Mouse (Mus musculus) bone marrow macrophage, adult 2 months (primary cell): ENCODE measurements around the gene Adora3. TPM values are rescaled to one million over a fixed set of nuclear protein-coding genes. Genes with fewer than 3 reads are reported as not detected.

Experiments
- H3K27ac ChIP-seq: 2 replicates; pipeline ENCODE4 v1.5.1; 2012; ENCODE audit warnings: low read depth, low read length; ENCODE audit not compliant: insufficient read depth
- H3K4me1 ChIP-seq: 2 replicates; pipeline ENCODE4 v1.6.1; 2012; ENCODE audit warnings: low read length; ENCODE audit not compliant: control insufficient read depth, insufficient read depth
- H3K4me3 ChIP-seq: 2 replicates; pipeline ENCODE4 v1.5.1; 2012; ENCODE audit warnings: mild to moderate bottlenecking, low read length, moderate library complexity; ENCODE audit not compliant: insufficient read depth
- CTCF ChIP-seq: IDR thresholded peaks from 2 replicates; pipeline ENCODE4 v1.5.1; 2012; ENCODE audit warnings: low read depth, mild to moderate bottlenecking, low read length, moderate library complexity
- POLR2A ChIP-seq: IDR thresholded peaks from 2 replicates; pipeline ENCODE4 v1.6.1; 2012; ENCODE audit warnings: mild to moderate bottlenecking, low read depth, low read length, borderline replicate concordance
- polyA plus RNA-seq: library from polyadenylated mRNA; stranded (reverse); fragments of >200 nt; gene quantifications from 2 replicates; pipeline ENCODE4 v1.2.4, GENCODE M21; 2012; ENCODE audit not compliant: missing spikeins, insufficient read depth, insufficient read length

Adora3 gene
- polyA plus RNA-seq, 1 experiment: 2.7 TPM

DNA sequence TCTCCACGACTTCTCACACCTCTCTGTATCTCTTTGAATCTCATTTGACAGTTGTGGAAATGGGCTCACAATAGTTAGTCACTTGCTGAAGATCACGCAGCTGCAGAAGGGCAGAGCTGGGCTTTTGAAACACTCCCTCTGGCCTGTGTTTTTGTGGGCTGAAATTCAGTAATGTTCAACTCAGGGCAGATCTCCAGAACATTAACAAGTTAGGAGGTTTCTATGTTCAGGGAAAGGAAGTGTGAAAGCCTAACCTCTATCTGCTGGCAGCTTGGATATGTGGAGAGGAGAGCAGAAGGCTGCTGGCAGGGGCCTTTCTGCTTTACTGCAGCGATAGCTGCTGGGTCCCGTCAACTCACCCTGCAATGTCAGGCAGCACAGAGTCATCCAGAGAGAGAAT is 19.6 kb downstream of the Adora3 start:
- H3K4me3 ChIP-seq: no peak overlapping the region
- no peak overlapping the region for H3K27ac ChIP-seq
- peaks cover 39% of the 10 kb centered on the region for H3K4me1 ChIP-seq
- TF ChIP-seq CTCF (no peak), POLR2A (no peak)

DNA sequence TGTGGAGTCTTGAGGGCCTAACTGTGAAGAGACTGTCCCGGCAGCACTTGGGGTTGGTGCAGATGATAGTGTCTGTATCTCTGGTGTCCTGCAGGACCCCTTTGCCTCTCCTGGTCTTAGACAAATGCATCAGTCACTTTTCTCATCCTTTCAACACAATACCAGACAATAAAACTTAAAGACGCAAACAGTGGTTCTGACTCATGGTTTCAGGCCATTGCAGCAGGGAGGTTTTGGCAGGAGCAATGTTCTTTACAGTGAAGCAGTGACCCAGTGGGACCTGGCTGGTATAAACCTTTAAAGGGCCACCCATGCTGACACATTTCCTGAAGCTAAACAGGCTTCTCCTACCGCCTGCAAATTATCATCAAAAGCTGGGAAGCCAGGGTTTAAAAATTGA is 20.5 kb downstream of the Adora3 start:
- TF ChIP-seq CTCF (no peak), POLR2A (no peak)
- peaks cover 46% of the 10 kb centered on the region for H3K4me1 ChIP-seq
- peak overlapping the region; percentile 96 for H3K27ac ChIP-seq
- H3K4me3 ChIP-seq: peak overlapping the region; percentile 24; the same call in 1 of the 2 replicates

DNA sequence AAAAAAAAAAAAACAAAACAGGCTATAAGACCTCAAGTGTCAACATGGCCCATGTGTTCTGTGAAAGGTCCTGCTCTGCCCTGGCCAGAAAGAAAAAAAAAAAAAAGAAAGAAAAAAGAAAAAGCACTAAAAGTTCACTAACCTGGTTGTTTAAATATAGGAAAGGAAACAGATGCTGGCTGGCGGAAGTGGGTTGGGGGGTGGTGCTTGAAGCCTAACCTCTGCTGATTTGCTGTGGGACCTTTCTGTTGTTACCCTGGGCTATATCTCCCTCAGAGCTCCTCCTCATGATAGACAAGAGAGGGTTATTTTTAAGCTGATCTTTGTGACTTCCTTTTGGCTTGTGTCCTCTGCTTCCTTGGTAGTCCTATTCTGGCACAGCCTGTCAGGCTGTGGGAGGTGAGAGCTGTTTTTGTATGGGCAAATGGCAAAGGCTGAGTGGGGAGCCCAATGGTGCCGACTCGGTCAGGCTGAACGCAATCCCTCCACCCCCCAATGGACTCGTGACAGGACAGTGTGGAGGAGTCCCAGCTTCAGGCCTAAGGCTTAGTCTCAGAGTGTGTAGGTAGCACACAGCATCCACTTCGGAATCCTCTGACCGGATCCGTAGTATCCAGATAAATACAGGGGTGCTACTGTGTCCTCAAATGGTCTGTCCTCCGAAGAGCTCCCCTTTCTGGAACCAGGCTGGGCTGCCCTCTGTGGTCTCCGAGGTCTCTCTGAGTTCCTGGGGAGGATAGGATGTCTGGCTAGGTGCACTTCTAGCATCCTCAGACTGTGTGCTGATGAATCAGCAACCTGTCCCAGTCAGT is 21.3 kb downstream of the Adora3 start:
- Histone ChIP-seq H3K27ac (peak overlapping the region; percentile 96), H3K4me3 (peak overlapping the region; percentile 50), H3K4me1 (peaks cover 52% of the 10 kb centered on the region)
- TF ChIP-seq CTCF: no peak
- no peak for TF ChIP-seq POLR2A

DNA sequence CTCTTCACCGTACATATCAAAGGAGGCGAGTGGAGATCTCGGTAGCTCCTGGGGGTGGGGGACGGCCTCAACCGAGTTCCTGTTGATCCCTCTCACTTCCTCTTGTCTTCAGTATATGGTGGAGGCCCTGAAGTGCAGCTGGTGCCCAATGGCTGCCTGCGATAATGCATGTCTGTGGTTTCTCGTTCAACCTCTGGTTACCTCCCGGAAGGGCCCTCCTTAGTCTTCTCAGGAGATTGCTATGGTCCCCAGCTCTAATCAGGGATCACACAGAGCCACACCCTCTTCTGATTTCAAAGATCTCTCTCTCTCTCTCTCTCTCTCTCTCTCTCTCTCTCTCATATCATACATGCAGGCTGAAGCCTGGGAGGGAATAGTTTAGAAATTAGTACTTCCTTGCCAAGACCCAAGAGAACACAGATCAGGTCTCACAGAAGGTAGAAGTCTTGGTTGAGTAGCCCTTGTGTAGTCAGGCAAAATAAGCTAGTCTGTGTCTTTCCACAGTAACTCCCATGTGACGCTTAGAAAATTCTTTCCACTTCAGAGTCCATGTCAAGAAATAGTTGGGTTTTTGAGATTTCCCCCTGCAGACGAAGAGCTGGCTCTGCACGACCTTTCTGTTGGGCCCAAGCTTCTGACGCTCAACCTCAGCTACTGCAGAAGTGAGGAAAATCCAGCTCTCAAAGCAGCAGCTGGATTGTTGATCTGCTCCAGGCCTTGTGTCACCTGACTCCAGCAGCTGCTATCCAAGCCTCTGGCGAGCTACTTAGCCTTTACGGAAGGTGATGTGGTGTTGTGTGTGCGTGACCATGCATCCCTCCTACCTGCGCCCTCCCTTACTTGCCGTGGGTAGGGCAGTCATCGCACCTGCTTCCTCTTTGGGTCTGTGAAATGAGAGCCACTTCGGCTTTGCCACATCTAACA is 22.2 kb downstream of the Adora3 start:
- Histone ChIP-seq H3K4me3 (peak overlapping the region; percentile 50), H3K4me1 (peaks cover 55% of the 10 kb centered on the region)

DNA sequence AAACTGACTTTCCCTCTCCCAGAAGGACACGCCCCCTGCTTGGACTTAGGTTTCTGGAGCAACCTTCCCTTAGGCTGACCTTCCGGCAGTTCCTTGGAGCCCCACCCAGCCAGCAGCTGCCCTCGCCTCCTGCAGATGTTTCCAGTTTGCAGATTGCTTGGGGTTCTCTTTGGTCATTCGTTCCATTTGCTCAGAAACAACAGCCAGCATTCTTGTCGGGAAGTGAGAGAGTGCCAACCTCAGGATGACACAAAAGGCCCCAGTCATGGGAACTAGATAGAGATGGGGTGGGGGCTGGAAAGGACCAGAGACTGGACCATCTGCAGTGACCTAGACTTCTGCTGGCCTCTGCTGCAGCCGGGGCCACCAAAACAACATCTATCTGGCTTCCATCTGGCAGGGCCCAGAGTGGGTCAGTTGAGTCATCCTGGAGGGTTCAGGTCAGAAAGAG is 23.3 kb downstream of the Adora3 start:
- Histone ChIP-seq H3K4me1 (peaks cover 60% of the 10 kb centered on the region), H3K27ac (peak overlapping the region; percentile 96), H3K4me3 (peak overlapping the region; percentile 31)
- TF ChIP-seq CTCF (no peak), POLR2A (no peak)

More for the DNA sequence above, 22.2 kb downstream of the Adora3 start:
- no peak for TF ChIP-seq POLR2A
- TF ChIP-seq CTCF: no peak
- peak overlapping the region; percentile 96 for H3K27ac ChIP-seq

DNA sequence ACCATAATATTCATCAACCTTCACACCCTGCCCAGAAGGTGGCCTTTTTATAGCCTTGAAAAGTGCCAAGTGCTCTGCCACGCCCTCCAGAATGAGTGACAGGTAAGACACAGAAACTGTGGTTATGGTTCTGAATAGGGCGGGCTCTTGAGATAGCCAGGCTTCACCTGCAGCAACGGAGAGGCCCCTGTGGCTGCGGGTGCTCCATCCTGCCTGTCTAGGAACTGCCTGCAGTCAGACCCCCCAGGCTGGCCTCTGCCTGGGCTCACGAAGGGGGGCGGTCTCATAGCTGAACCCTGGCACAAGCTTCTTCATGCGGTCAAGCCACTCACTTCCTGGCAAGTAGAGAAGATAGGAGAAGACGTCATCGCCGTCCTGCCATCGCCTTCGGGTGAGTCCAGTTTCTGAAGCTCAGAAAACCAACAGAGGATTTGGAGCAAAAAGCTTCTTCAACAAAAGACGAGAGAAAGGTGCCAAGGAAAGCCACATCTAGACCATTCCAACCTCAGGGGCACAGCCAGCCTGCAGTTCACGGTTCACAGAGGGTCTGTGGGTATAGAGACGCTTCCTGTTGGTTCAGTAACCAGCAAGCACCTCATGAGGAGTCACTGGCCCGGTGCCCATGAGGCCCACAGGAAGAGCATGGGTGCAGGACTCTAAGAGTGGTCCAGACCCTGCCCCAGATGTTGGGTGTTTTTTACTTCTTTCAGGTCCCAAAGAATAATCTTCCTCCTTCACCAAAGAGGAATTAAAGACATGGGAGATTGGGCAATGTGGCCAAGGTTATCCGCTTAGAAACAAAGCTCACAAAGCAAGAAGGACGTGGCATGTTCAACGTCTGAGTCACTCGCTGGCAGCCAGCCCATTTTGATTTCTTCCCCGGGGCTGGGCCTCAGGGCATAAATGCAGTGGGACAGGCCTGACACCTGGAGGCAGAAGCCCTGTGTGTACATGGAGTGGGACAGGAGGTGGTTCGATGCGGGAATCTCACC is 24.2 kb downstream of the Adora3 start:
- H3K4me1 ChIP-seq: peaks cover 68% of the 10 kb centered on the region
- TF ChIP-seq POLR2A (0 out of 2 replicates have a peak, but pooled peaks have one; percentile 41), CTCF (peak; percentile 75)
- H3K4me3 ChIP-seq: peak overlapping the region; percentile 31
- H3K27ac ChIP-seq: peak overlapping the region; percentile 96

DNA sequence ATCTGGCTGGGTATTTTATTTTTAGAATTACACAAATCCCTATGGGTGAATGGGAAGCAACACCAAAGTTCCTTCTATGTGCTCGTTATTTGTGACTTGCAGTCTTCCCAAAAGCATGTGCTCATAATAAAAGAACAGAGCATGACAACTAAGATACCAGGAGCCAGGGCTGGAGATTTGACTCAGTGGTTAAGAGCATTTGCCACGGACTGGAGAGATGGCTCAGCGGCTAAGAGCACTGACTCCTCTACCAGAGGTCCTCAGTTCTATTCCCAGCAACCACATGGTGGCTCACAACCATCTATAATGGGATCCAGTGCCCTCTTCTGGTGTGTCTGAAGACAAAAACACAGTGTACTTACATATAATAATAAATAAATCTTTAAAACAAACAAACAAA is 26.2 kb downstream of the Adora3 start:
- Histone ChIP-seq H3K4me1 (peaks cover 65% of the 10 kb centered on the region), H3K27ac (no peak overlapping the region), H3K4me3 (no peak overlapping the region)
- TF ChIP-seq CTCF (no peak), POLR2A (no peak)

DNA sequence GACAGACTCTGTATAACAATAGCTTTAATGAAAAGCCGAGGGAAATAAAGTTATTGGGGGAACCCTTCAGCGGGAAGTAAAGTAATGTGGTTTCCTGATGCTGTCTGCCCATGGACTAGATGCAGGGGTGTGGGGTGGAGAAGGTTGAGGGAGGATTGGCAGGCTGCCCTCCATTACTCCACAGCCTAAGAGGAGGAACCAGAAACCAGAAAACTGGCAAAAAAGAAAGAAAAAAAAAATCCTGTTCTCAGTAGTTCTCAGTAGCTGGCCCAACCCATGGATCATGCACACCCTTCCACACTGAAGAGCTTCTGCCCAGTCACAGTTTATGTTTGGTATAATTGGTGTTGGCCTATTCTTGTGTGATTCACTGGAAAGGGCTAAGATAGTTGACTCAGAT is 27.7 kb downstream of the Adora3 start:
- TF ChIP-seq POLR2A (no peak), CTCF (no peak)

DNA sequence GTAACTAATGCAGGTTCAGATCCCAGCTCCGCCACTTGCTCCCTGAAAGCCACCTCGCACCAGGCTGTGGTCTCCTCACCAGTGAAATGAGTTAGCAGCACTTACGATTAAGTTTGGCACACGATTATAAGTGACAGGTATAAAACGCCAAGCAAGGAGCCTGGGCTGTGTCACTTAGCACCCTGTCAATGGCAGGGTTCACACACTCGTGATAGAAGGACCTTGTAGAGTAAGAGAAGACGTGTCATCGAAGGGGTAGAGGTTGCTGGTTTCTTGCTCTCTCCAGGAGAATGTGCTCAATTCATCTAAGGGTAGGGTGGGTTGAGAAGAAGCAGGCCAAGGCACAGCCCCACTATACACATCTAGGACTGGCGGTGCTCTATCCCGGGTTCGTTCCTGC is 28.2 kb downstream of the Adora3 start:
- peaks cover 58% of the 10 kb centered on the region for H3K4me1 ChIP-seq
- TF ChIP-seq POLR2A: no peak
- no peak for TF ChIP-seq CTCF
- peak overlapping the region; percentile 57 for H3K27ac ChIP-seq
- H3K4me3 ChIP-seq: no peak overlapping the region

More for the DNA sequence above, 27.7 kb downstream of the Adora3 start:
- Histone ChIP-seq H3K4me3 (no peak overlapping the region), H3K27ac (peak overlapping the region; percentile 71), H3K4me1 (peaks cover 58% of the 10 kb centered on the region)
